Mouse (Mus musculus): ENCODE measurements around the gene Clip1. TPM values are rescaled to one million over a fixed set of nuclear protein-coding genes. Genes with fewer than 3 reads are reported as not detected.

Clip1 gene
- polyA plus RNA-seq, 1 experiment from 2014 or later = 21.6 TPM

DNA sequence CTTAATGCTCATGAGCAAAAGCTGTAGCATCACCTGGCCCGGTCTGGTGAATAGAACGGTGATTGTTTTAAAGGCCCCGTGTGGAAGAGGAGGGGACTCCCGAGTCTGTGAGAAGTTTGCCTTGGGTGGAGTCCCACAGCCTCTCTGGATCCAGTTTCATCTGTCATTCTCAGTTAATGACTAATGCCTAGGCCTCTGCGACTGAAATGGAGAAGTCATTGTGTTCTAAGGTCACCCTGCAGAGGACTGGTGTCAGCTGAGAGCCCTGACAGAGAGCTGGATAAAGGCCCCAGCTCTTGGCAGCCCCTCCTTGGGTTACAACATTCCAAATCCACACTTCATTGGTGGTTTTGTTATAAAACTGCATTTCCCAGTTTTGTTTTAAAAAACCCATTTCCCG, 10.1 kb upstream of the Clip1 start:
- Histone ChIP-seq H3K4me1 (replicated peaks; ENCODE audit: insufficient read depth, low read length) (no peaks in the 10 kb centered on the region), H3K9me3 (replicated peaks; ENCODE audit: low read length) (no peaks in the 10 kb centered on the region), H3K4me3 (replicated peaks; ENCODE audit: low read depth, low read length) (no peak overlapping the region), H3K36me3 (ENCODE audit: insufficient read depth, low read length) (peaks cover 5% of the 10 kb centered on the region; the same call in 1 of the 2 replicates), H3K27ac (no peak overlapping the region), H3K27me3 (ENCODE audit: insufficient read depth, low read length) (no peaks in the 10 kb centered on the region), H3K4me2 (ENCODE audit: low read length) (no peak overlapping the region), H3K9ac (ENCODE audit: low read depth, low read length) (no peak overlapping the region)
- WGBS = 28% methylated on average over 6 of the region's 6 CpGs
- no peak for TF ChIP-seq CTCF (IDR thresholded peaks at IDR 0.05; ENCODE audit: low read depth)
- ATAC-seq (replicated peaks; ENCODE audit: low FRiP score, low read depth) = no peak
- peak; percentile 38 for DNase-seq (ENCODE audit: low spot score)

DNA sequence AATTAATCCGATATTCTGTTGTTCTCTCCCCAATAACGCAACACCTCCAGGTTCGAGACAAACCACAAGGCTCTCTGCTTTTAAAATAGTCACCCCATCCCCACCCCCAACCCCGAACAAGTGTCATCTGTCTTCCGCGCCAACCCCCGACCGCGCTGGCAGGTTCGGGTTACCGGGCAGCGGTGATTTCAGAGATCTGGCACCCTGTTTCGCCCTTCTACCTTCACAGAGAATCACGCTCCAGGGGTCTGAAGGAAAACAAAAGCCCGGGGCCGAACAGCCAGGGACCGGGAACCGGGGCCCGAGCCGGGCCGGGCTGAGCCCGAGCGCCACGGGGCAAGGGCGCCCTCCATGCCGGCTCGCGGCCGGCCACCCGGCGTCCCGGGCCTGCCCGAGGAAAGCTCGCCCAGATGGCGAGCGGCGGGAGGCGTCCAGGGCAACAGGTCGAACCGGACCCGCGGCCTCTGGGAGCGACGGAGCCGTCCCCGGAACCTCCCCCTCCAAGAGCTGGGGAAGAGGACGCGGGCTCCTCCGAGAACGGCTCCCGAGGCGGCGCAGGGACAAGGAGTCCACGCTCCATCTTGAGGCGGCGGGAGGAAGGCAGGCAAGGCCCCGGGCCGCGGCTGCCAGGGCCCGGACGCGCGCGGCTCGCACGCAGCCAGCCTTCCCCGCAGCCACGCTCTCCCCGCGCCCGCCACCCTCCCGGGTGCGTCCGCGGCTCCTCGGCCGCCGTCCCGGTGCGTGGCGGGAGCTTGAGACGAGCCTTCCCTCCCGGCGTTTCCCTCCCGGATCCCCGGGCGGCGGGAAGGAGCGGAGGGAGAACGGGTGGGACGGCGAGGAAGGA, 819 bp downstream of the Clip1 start:
- H3K4me2 ChIP-seq (ENCODE audit: low read length) = peak overlapping the region; percentile 96
- peaks cover 8% of the 10 kb centered on the region; the same call in 1 of the 2 replicates for H3K4me1 ChIP-seq (replicated peaks; ENCODE audit: insufficient read depth, low read length)
- no peaks in the 10 kb centered on the region for H3K9me3 ChIP-seq (replicated peaks; ENCODE audit: low read length)
- peak; percentile 69 for DNase-seq (ENCODE audit: low spot score)
- no peak for TF ChIP-seq CTCF (IDR thresholded peaks at IDR 0.05; ENCODE audit: low read depth)
- no peaks in the 10 kb centered on the region for H3K36me3 ChIP-seq (ENCODE audit: insufficient read depth, low read length)
- H3K4me3 ChIP-seq (replicated peaks; ENCODE audit: low read depth, low read length) = peak overlapping the region; percentile 99
- no peaks in the 10 kb centered on the region for H3K27me3 ChIP-seq (ENCODE audit: insufficient read depth, low read length)
- H3K27ac ChIP-seq = peak overlapping the region; percentile 94
- peak overlapping the region; percentile 94 for H3K9ac ChIP-seq (ENCODE audit: low read depth, low read length)
- ATAC-seq (replicated peaks; ENCODE audit: low FRiP score, low read depth) = peak; percentile 57
- WGBS = under 1% methylated on average over 87 of the region's 92 CpGs

DNA sequence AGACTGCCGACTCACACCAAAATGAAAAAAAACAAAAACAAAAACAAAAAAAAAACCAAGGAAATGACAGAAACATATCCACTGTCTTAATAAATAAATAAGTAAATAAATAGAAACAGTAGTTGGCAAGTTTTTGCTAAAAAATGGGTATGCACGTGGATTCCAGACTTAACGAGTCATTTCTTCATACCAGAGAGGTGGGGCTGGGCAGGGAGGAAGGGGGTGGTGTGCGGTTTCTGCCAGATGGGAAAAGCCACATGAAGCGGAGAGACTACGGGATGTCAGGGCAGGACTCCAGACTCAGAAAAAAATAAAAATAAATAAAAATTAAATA, 1.4 kb downstream of the Clip1 start:
- H3K9ac ChIP-seq (ENCODE audit: low read depth, low read length) = peak overlapping the region; percentile 94
- H3K4me2 ChIP-seq (ENCODE audit: low read length) = peak overlapping the region; percentile 96
- H3K36me3 ChIP-seq (ENCODE audit: insufficient read depth, low read length) = no peaks in the 10 kb centered on the region
- peak overlapping the region; percentile 99 for H3K4me3 ChIP-seq (replicated peaks; ENCODE audit: low read depth, low read length)
- TF ChIP-seq CTCF (IDR thresholded peaks at IDR 0.05; ENCODE audit: low read depth) = no peak
- H3K27me3 ChIP-seq (ENCODE audit: insufficient read depth, low read length) = no peaks in the 10 kb centered on the region
- no peak for ATAC-seq (replicated peaks; ENCODE audit: low FRiP score, low read depth)
- H3K27ac ChIP-seq = no peak overlapping the region; the same call in 1 of the 2 replicates
- peak; percentile 68 for DNase-seq (ENCODE audit: low spot score)
- H3K9me3 ChIP-seq (replicated peaks; ENCODE audit: low read length) = no peaks in the 10 kb centered on the region
- peaks cover 8% of the 10 kb centered on the region; the same call in 1 of the 2 replicates for H3K4me1 ChIP-seq (replicated peaks; ENCODE audit: insufficient read depth, low read length)
- WGBS = 5% methylated on average over 6 of the region's 6 CpGs

DNA sequence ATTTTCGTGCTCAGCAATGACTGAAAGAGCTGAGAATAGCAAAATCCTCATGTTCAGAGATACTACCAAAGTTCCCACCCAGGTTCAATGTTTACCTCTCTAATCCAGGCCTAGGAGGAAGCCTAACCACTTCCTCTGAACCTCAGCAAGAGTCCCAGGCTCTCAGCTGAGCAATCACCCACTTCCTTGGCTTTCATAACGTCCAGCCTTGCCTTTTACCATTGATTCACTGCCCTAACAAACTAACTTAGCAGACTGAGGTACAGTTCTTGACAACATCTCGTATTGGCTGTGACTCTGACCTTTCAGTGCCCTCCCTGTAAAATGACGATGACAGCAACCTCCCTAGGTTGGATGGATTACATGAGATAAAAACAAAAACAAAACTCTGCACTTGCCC, 2.0 kb downstream of the Clip1 start:
- no peak for DNase-seq (ENCODE audit: low spot score)
- Histone ChIP-seq H3K27ac (no peak overlapping the region), H3K9me3 (replicated peaks; ENCODE audit: low read length) (no peaks in the 10 kb centered on the region), H3K36me3 (ENCODE audit: insufficient read depth, low read length) (no peaks in the 10 kb centered on the region), H3K4me1 (replicated peaks; ENCODE audit: insufficient read depth, low read length) (peaks cover 8% of the 10 kb centered on the region; the same call in 1 of the 2 replicates), H3K4me2 (ENCODE audit: low read length) (peak overlapping the region; percentile 96; the same call in 1 of the 2 replicates), H3K27me3 (ENCODE audit: insufficient read depth, low read length) (no peaks in the 10 kb centered on the region), H3K9ac (ENCODE audit: low read depth, low read length) (no peak overlapping the region), H3K4me3 (replicated peaks; ENCODE audit: low read depth, low read length) (no peak overlapping the region)
- 36% methylated on average over 4 of the region's 4 CpGs for WGBS
- TF ChIP-seq CTCF (IDR thresholded peaks at IDR 0.05; ENCODE audit: low read depth) = no peak
- ATAC-seq (replicated peaks; ENCODE audit: low FRiP score, low read depth) = no peak

DNA sequence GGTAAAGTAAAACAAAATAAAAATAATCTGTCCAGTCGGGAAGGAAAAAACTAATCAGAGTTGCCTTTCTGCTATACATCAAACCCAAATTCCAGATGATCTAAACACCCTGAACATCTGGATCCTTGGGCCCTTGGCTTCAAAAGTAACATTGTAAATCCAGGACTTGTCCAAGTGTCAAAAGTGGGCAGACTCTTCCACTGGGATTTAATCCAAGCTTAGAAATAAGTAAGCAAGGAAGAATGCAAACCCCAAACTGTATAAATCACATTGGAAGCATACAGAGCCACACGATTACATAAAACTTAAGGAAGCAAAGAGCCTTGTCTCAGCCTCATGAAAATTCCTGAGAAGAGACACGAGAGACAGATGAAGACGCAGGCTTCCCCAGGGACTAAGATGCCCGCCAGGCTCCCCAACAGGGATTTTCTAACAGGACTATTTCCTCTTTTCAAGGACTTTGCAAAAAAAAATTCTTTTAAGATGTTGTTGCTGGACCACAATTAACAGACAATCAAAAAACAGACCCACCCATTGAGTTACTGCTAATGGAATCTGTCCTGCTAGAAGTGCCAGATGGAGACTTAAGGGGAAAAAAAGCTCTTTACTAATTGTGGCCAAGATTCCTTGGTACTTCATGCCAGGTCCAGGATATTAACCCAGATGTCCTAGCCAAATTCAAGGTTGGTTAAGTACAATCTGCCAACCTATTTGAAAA, 4.7 kb downstream of the Clip1 start:
- Histone ChIP-seq H3K27me3 (ENCODE audit: insufficient read depth, low read length) (no peaks in the 10 kb centered on the region), H3K9ac (ENCODE audit: low read depth, low read length) (no peak overlapping the region), H3K4me1 (replicated peaks; ENCODE audit: insufficient read depth, low read length) (0 out of 2 replicates have a peak, but pooled peaks cover 4% of the 10 kb centered on the region), H3K4me2 (ENCODE audit: low read length) (no peak overlapping the region), H3K4me3 (replicated peaks; ENCODE audit: low read depth, low read length) (no peak overlapping the region), H3K9me3 (replicated peaks; ENCODE audit: low read length) (no peaks in the 10 kb centered on the region), H3K36me3 (ENCODE audit: insufficient read depth, low read length) (no peaks in the 10 kb centered on the region), H3K27ac (no peak overlapping the region)
- ATAC-seq (replicated peaks; ENCODE audit: low FRiP score, low read depth) (no peak), DNase-seq (ENCODE audit: low spot score) (peak; percentile 80)
- 33% methylated on average over 5 of the region's 5 CpGs for WGBS
- TF ChIP-seq CTCF (IDR thresholded peaks at IDR 0.05; ENCODE audit: low read depth) = no peak

DNA sequence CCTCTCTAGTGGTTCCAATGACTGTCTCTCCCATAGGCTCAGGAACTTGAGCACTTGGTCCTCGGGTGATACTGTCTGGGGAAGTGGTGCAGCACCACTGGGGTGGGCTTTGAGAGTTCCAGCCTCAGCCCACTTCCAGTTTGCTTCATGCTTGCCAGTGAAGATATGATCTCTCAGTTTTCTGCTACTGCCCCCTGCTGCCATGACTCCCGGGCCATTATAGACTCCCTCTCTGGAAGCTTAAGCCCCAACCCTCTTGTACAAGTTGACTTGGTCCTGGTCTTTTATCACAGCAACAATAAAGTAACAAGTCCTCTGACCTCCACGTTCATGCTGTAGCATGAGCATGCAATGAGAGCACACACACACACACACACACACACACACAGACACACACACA, 5.3 kb downstream of the Clip1 start:
- Histone ChIP-seq H3K9ac (ENCODE audit: low read depth, low read length) (no peak overlapping the region), H3K4me3 (replicated peaks; ENCODE audit: low read depth, low read length) (no peak overlapping the region), H3K27me3 (ENCODE audit: insufficient read depth, low read length) (no peaks in the 10 kb centered on the region), H3K4me2 (ENCODE audit: low read length) (no peak overlapping the region), H3K4me1 (replicated peaks; ENCODE audit: insufficient read depth, low read length) (0 out of 2 replicates have a peak, but pooled peaks cover 4% of the 10 kb centered on the region), H3K36me3 (ENCODE audit: insufficient read depth, low read length) (no peaks in the 10 kb centered on the region), H3K27ac (no peak overlapping the region), H3K9me3 (replicated peaks; ENCODE audit: low read length) (no peaks in the 10 kb centered on the region)
- no peak for ATAC-seq (replicated peaks; ENCODE audit: low FRiP score, low read depth)
- TF ChIP-seq CTCF (IDR thresholded peaks at IDR 0.05; ENCODE audit: low read depth) = no peak; the same call in 1 of the 2 replicates
- DNase-seq (ENCODE audit: low spot score) = no peak
- WGBS = 66% methylated on average over 3 of the region's 3 CpGs
